In genomic region chr8:75033511-75034243, GRCm38 (mm10) we compare ENCODE assay signal across 8 mouse cellular contexts. TPM values are rescaled to one million over a fixed set of nuclear protein-coding genes. Genes with fewer than 3 reads are reported as not detected.
A peak's percentile ranks its signal among the peaks of the same experiment; 100 is the strongest.
DNase-seq lines count a peak whose midpoint lies in the region; ATAC-seq lines count a peak whose summit lies in the region.

TSS of gene Tom1 (plus strand) at chr8:75033705.

- H3K4me1 ChIP-seq in hindbrain, embryonic 12.5 days, result peaks cover 7% of the 10 kb centered on the region

- peak within 1 kb of the TSS; percentile 75 for H3K4me2 ChIP-seq in hindbrain, embryonic 12.5 days (replicated peaks)

- peak within 1 kb of the TSS; percentile 59 for H3K9ac ChIP-seq in hindbrain, embryonic 12.5 days

- peak; percentile 98 for DNase-seq in NIH3T3 (ENCODE audit: low read depth)
- DNase-seq in cerebellum, postnatal 10 days, result peak; percentile 98 to 99
- DNase-seq in frontal cortex, postnatal 10 days (ENCODE audit: low spot score in 2 of 2), result peak; percentile 96 to 98
- DNase-seq in layer of hippocampus, postnatal 14 days (ENCODE audit: low spot score in 2 of 2), result peak; percentile 99 to 100
- peak; percentile 99 for DNase-seq in lung, postnatal 14 days
- peak; percentile 99 for DNase-seq in retina, adult 2 months (ENCODE audit: low read depth, low spot score)
- DNase-seq in thymus, postnatal 36 days, result peak; percentile 95 to 98

- peak within 1 kb of the TSS; percentile 58 for H3K4me3 ChIP-seq in hindbrain, embryonic 12.5 days

- H3K27ac ChIP-seq in hindbrain, embryonic 12.5 days, result peak within 1 kb of the TSS; percentile 80

- ATAC-seq in hindbrain, embryonic 12.5 days (ENCODE audit: low FRiP score), result peak; percentile 99

- WGBS in hindbrain, embryonic 12.5 days, result under 1% methylated on average over 57 of the region's 62 CpGs

- H3K27me3 ChIP-seq in hindbrain, embryonic 12.5 days, result no peaks in the 10 kb centered on the region

- no peaks in the 10 kb centered on the region for H3K9me3 ChIP-seq in hindbrain, embryonic 12.5 days (replicated peaks)

- H3K36me3 ChIP-seq in hindbrain, embryonic 12.5 days, result peaks cover 17% of the 10 kb centered on the region

RNA-seq across cellular contexts. Expression of gene Tom1, which starts in this region (rescaled TPM):
- polyA plus RNA-seq in hindbrain, embryonic 12.5 days (2016; fragmentation: Nextera tagmentation; extraction: Ambion mirVana), result 28.1 and 28.8 TPM in 2 replicates
- total RNA-seq in layer of hippocampus, postnatal 14 days (2021), result 10 to 100 TPM; 33.3 to 35.6 TPM

Comparison
In these comparisons a context has a peak if more than half of its experiments do, and no peak if none do; other contexts are left out.
1. Peak in every context shown above with its lines: DNase-seq, ATAC-seq, H3K4me3 ChIP-seq and H3K27ac ChIP-seq.